Mouse (Mus musculus) liver, postnatal 0 days (tissue): ENCODE results near the gene Efl1. TPM values are rescaled to one million over a fixed set of nuclear protein-coding genes. Genes with fewer than 3 reads are reported as not detected.
A peak's percentile ranks its signal among the peaks of the same experiment; 100 is the strongest.

Experiments used
- ATAC-seq: fragments of 200-750 bp; cut with Nextera tagmentation; 2 replicates; pipeline ENCODE4 v1.8.0; 2017; ENCODE audit warnings: mild to moderate bottlenecking, moderate library complexity
- DNase-seq: peaks from one replicate; pipeline ENCODE4 v3.0.0-alpha.2; 2016
- H3K27ac ChIP-seq: fragments of 300-500 bp; sonication (generic); 2 replicates; pipeline ENCODE4 v1.5.1; 2014; ENCODE audit warnings: antibody characterized with exemption, moderate library complexity, mild to moderate bottlenecking, low read depth
- H3K27me3 ChIP-seq: fragments of 300-500 bp; sonication (generic); 2 replicates; pipeline ENCODE4 v1.6.1; 2014; ENCODE audit warnings: low read length, control low read depth, mixed read lengths; ENCODE audit not compliant: insufficient read depth
- H3K36me3 ChIP-seq: fragments of 300-500 bp; sonication (generic); replicated peaks from 2 replicates; pipeline ENCODE4 v1.6.1; 2014; ENCODE audit warnings: mild to moderate bottlenecking, control low read depth, low read length, moderate library complexity, mixed read lengths; ENCODE audit not compliant: insufficient read depth
- H3K4me1 ChIP-seq: fragments of 300-500 bp; sonication (generic); 2 replicates; pipeline ENCODE4 v1.6.1; 2014; ENCODE audit warnings: antibody characterized with exemption, mild to moderate bottlenecking, control low read depth; ENCODE audit not compliant: insufficient read depth
- H3K4me2 ChIP-seq: fragments of 300-500 bp; sonication (generic); 2 replicates; pipeline ENCODE4 v1.6.1; 2014; ENCODE audit warnings: low read depth, mild to moderate bottlenecking, low read length, moderate library complexity, mixed read lengths
- H3K4me3 ChIP-seq: fragments of 300-500 bp; sonication (generic); 2 replicates; pipeline ENCODE4 v1.5.1; 2014; ENCODE audit warnings: low read depth, low read length
- H3K9ac ChIP-seq: fragments of 300-500 bp; sonication (generic); replicated peaks from 2 replicates; pipeline ENCODE4 v1.6.1; 2014; ENCODE audit warnings: mild to moderate bottlenecking, moderate library complexity
- H3K9me3 ChIP-seq: fragments of 300-500 bp; sonication (generic); 2 replicates; pipeline ENCODE4 v1.6.1; 2016; ENCODE audit warnings: mild to moderate bottlenecking, control low read depth, low read length, mixed read lengths
- CTCF ChIP-seq: sonication (generic); IDR thresholded peaks from 2 replicates; pipeline ENCODE4 v1.5.1; 2016; ENCODE audit warnings: antibody characterized with exemption, low read depth
- EP300 ChIP-seq: IDR thresholded peaks from 2 replicates; pipeline ENCODE4 v1.6.1; 2016; ENCODE audit warnings: antibody characterized with exemption, low read depth, mild to moderate bottlenecking
- WGBS: fragments of 180-500 bp; shearing (Covaris S2); extraction: QIAGEN DNeasy Blood & Tissue Kit; methylation state at CpG from one replicate; pipeline ENCODE4 v1.1.7; 2014; ENCODE audit not compliant: insufficient replicate concordance; 5-methylcytosine and 5-hydroxymethylcytosine counted together
- polyA plus RNA-seq: library from polyadenylated mRNA; unstranded; fragments of >200 nt; fragmentation: Nextera tagmentation; extraction: Ambion mirVana; gene quantifications from 2 replicates; pipeline ENCODE4 v1.2.1, GENCODE M21; 2015

The Efl1 gene
- polyA plus RNA-seq, 1 experiment from 2014 or later: 6.5 TPM

- no peak for DNase-seq
- no peaks in the 10 kb centered on the region for H3K9me3 ChIP-seq
- 52% methylated on average over 8 of the region's 8 CpGs for WGBS
- H3K9ac ChIP-seq: no peak overlapping the region
- no peak overlapping the region for H3K4me3 ChIP-seq
- 0 out of 2 replicates have a peak overlapping the region, but pooled peaks have one; percentile 30 for H3K27ac ChIP-seq
- TF ChIP-seq EP300 (no peak), CTCF (no peak)
- peaks cover 5% of the 10 kb centered on the region for H3K4me1 ChIP-seq
- ATAC-seq: no peak
- no peak overlapping the region for H3K4me2 ChIP-seq
- peaks cover 7% of the 10 kb centered on the region; the same call in 1 of the 2 replicates for H3K36me3 ChIP-seq
- H3K27me3 ChIP-seq: no peaks in the 10 kb centered on the region
These were observed 100.8 kb downstream of the Efl1 start for GRCm38 (mm10) chr7:82749239-82749638.

- no peaks in the 10 kb centered on the region for H3K27me3 ChIP-seq
- no peak for DNase-seq
- WGBS: 66% methylated on average over 8 of the region's 8 CpGs
- no peak for TF ChIP-seq CTCF
- no peak for TF ChIP-seq EP300
- H3K36me3 ChIP-seq: peaks cover 9% of the 10 kb centered on the region; the same call in 1 of the 2 replicates
- H3K4me1 ChIP-seq: peaks cover 5% of the 10 kb centered on the region; the same call in 1 of the 2 replicates
- no peak overlapping the region for H3K4me2 ChIP-seq
- ATAC-seq: no peak
- H3K9ac ChIP-seq: no peak overlapping the region
- no peak overlapping the region for H3K4me3 ChIP-seq
- no peak overlapping the region for H3K27ac ChIP-seq
- no peaks in the 10 kb centered on the region for H3K9me3 ChIP-seq
These were observed 104.0 kb downstream of the Efl1 start for GRCm38 (mm10) chr7:82752171-82753085.

- no peaks in the 10 kb centered on the region for H3K9me3 ChIP-seq
- H3K4me3 ChIP-seq: no peak overlapping the region
- DNase-seq (no peak), ATAC-seq (no peak)
- no peaks in the 10 kb centered on the region for H3K27me3 ChIP-seq
- TF ChIP-seq CTCF (no peak), EP300 (no peak)
- WGBS: 64% methylated on average over 8 of the region's 8 CpGs
- no peaks in the 10 kb centered on the region for H3K4me1 ChIP-seq
- no peak overlapping the region for H3K27ac ChIP-seq
- no peak overlapping the region for H3K4me2 ChIP-seq
- peaks cover 11% of the 10 kb centered on the region; the same call in 1 of the 2 replicates for H3K36me3 ChIP-seq
- H3K9ac ChIP-seq: no peak overlapping the region
These were observed 107.3 kb downstream of the Efl1 start for GRCm38 (mm10) chr7:82755602-82756155.

- Histone ChIP-seq H3K9ac (no peak overlapping the region), H3K27ac (no peak overlapping the region), H3K4me3 (no peak overlapping the region), H3K36me3 (peaks cover 15% of the 10 kb centered on the region), H3K4me2 (no peak overlapping the region), H3K27me3 (no peaks in the 10 kb centered on the region), H3K9me3 (no peaks in the 10 kb centered on the region), H3K4me1 (no peaks in the 10 kb centered on the region)
- DNase-seq (no peak), ATAC-seq (no peak)
- 85% methylated on average over 4 of the region's 4 CpGs for WGBS
- TF ChIP-seq EP300 (no peak), CTCF (no peak)
These were observed 110.1 kb downstream of the Efl1 start for GRCm38 (mm10) chr7:82758521-82758920.

GRCm38 (mm10) chr7:82759091-82759490 is 110.7 kb downstream of the Efl1 start:
- peaks cover 16% of the 10 kb centered on the region for H3K36me3 ChIP-seq
- WGBS: 86% methylated on average over 4 of the region's 4 CpGs
- no peak overlapping the region for H3K4me2 ChIP-seq
- H3K4me1 ChIP-seq: no peaks in the 10 kb centered on the region
- ATAC-seq (no peak), DNase-seq (no peak)
- no peak overlapping the region for H3K9ac ChIP-seq
- no peaks in the 10 kb centered on the region for H3K27me3 ChIP-seq
- TF ChIP-seq EP300: no peak
- TF ChIP-seq CTCF: no peak
- no peak overlapping the region for H3K4me3 ChIP-seq
- H3K9me3 ChIP-seq: no peaks in the 10 kb centered on the region
- H3K27ac ChIP-seq: no peak overlapping the region

- no peak overlapping the region for H3K4me2 ChIP-seq
- no peak for TF ChIP-seq EP300
- TF ChIP-seq CTCF: no peak
- no peaks in the 10 kb centered on the region for H3K27me3 ChIP-seq
- no peaks in the 10 kb centered on the region for H3K4me1 ChIP-seq
- no peak overlapping the region for H3K9ac ChIP-seq
- H3K9me3 ChIP-seq: no peaks in the 10 kb centered on the region
- H3K27ac ChIP-seq: no peak overlapping the region
- 54% methylated on average over 1 of the region's 1 CpGs for WGBS
- H3K36me3 ChIP-seq: peaks cover 21% of the 10 kb centered on the region
- no peak for DNase-seq
- no peak overlapping the region for H3K4me3 ChIP-seq
- no peak for ATAC-seq
These were observed 116.5 kb downstream of the Efl1 start for GRCm38 (mm10) chr7:82764951-82765350.
